ENCODE assay signal across 8 mouse cellular contexts in the genomic region with DNA sequence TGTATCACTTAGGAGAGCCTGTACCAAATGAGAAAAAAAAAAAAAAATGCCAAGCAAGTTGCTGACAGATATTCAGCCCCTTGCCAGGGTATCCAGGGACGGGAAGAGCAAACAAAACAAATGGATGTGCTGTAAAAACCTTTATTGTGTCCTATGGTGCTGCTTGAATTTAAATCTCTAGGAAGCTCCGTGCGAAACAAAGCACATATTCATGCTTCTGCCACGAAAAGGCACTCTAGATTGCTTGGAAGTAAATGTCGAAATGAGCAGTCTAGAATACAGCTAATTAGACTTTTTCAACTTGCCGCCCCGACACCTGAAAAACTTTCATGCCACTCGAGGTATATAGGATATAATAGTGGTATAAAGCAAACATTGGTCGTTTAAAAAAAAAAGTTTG. TPM values are rescaled to one million over a fixed set of nuclear protein-coding genes. Genes with fewer than 3 reads are reported as not detected.
DNase-seq lines count a peak whose midpoint lies in the region; ATAC-seq and TF ChIP-seq lines count a peak whose summit lies in the region.

No protein-coding gene starts in this region.

- intact Hi-C loops in left cerebral cortex, postnatal 36 days (cut with DNase I), result loop anchor here (2.0 to 5.0 kb wide), 3 partner anchors 28 to 168 kb away; partner anchors contain the start of genes Ppp4r1 and Txndc2
- intact Hi-C loops in left cerebral cortex, postnatal 4 days (cut with DNase I), result loop anchor here (10.0 kb wide), 1 partner anchor 160 kb away; the partner anchor contains the start of gene Rab31

- no peak for DNase-seq in layer of hippocampus, adult 2 months (ENCODE audit: low spot score in 2 of 2)
- no peak for DNase-seq in layer of hippocampus, adult 9-11 months
- peak; percentile 48 for DNase-seq in midbrain, postnatal 0 days (ENCODE audit: low spot score)
- DNase-seq in left cerebral cortex, postnatal 36 days (ENCODE audit: low spot score in 2 of 2), result no peak
- no peak for DNase-seq in adrenal gland, postnatal 25 days
- DNase-seq in left cerebral cortex, postnatal 4 days, result no peak

- no peak for ATAC-seq in embryonic facial prominence, embryonic 13.5 days (ENCODE audit: insufficient number of reproducible peaks, insufficient read depth, low FRiP score, low TSS enrichment, low read depth)
- no peak for ATAC-seq in hindbrain, embryonic 16.5 days
- no peak for ATAC-seq in midbrain, postnatal 0 days (ENCODE audit: low FRiP score)

- H3K9me3 ChIP-seq in embryonic facial prominence, embryonic 13.5 days, result no peaks in the 10 kb centered on the region
- no peaks in the 10 kb centered on the region for H3K9me3 ChIP-seq in hindbrain, embryonic 16.5 days (ENCODE audit: control insufficient read depth, low read length)
- H3K9me3 ChIP-seq in midbrain, postnatal 0 days (ENCODE audit: low read length), result no peaks in the 10 kb centered on the region

- H3K9ac ChIP-seq in embryonic facial prominence, embryonic 13.5 days, result peak overlapping the region; percentile 98
- peak overlapping the region; percentile 100 for H3K9ac ChIP-seq in hindbrain, embryonic 16.5 days (ENCODE audit: low read depth, low read length)
- H3K9ac ChIP-seq in midbrain, postnatal 0 days (replicated peaks; ENCODE audit: low read length, poor library complexity, severe bottlenecking), result peak overlapping the region; percentile 94

- no peaks in the 10 kb centered on the region for H3K27me3 ChIP-seq in embryonic facial prominence, embryonic 13.5 days
- H3K27me3 ChIP-seq in hindbrain, embryonic 16.5 days (replicated peaks; ENCODE audit: control insufficient read depth, insufficient read depth, low read length), result no peaks in the 10 kb centered on the region
- H3K27me3 ChIP-seq in midbrain, postnatal 0 days (ENCODE audit: insufficient read depth, low read length), result no peaks in the 10 kb centered on the region

- H3K4me1 ChIP-seq in embryonic facial prominence, embryonic 13.5 days, result peaks cover 25% of the 10 kb centered on the region
- H3K4me1 ChIP-seq in hindbrain, embryonic 16.5 days (ENCODE audit: control insufficient read depth, insufficient read depth, low read depth, low read length), result peaks cover 17% of the 10 kb centered on the region
- H3K4me1 ChIP-seq in midbrain, postnatal 0 days (ENCODE audit: insufficient read depth, low read length), result peaks cover 13% of the 10 kb centered on the region; the same call in 1 of the 2 replicates

- H3K4me2 ChIP-seq in embryonic facial prominence, embryonic 13.5 days, result peak overlapping the region; percentile 75
- peak overlapping the region; percentile 78 for H3K4me2 ChIP-seq in hindbrain, embryonic 16.5 days (ENCODE audit: low read length)
- peak overlapping the region; percentile 66 for H3K4me2 ChIP-seq in midbrain, postnatal 0 days (ENCODE audit: low read depth, low read length, poor library complexity, severe bottlenecking)

- H3K36me3 ChIP-seq in embryonic facial prominence, embryonic 13.5 days, result no peaks in the 10 kb centered on the region
- no peaks in the 10 kb centered on the region for H3K36me3 ChIP-seq in hindbrain, embryonic 16.5 days (ENCODE audit: control insufficient read depth, insufficient read depth, low read length)
- H3K36me3 ChIP-seq in midbrain, postnatal 0 days (ENCODE audit: insufficient read depth, low read length), result no peaks in the 10 kb centered on the region

- H3K4me3 ChIP-seq in layer of hippocampus, adult 2 months, result peak overlapping the region; percentile 85
- H3K4me3 ChIP-seq in embryonic facial prominence, embryonic 13.5 days, result peak overlapping the region; percentile 97
- H3K4me3 ChIP-seq in hindbrain, embryonic 16.5 days (ENCODE audit: low read length), result peak overlapping the region; percentile 90
- peak overlapping the region; percentile 76 for H3K4me3 ChIP-seq in midbrain, postnatal 0 days (ENCODE audit: low read depth, low read length)

- TF ChIP-seq CTCF in layer of hippocampus, adult 2 months (conservative IDR thresholded peaks at IDR 0.05), result no peak
- TF ChIP-seq CTCF in midbrain, postnatal 0 days (IDR thresholded peaks at IDR 0.05), result no peak

- WGBS in embryonic facial prominence, embryonic 13.5 days, result 1% methylated on average over 9 of the region's 9 CpGs
- WGBS in hindbrain, embryonic 16.5 days, result under 1% methylated on average over 9 of the region's 9 CpGs
- whole genome bisulfite sequencing in midbrain, postnatal 0 days, result under 1% methylated on average over 9 of the region's 9 CpGs

- H3K27ac ChIP-seq in layer of hippocampus, adult 2 months, result peak overlapping the region; percentile 100
- H3K27ac ChIP-seq in embryonic facial prominence, embryonic 13.5 days, result peak overlapping the region; percentile 99
- H3K27ac ChIP-seq in hindbrain, embryonic 16.5 days (ENCODE audit: low read depth, low read length), result peak overlapping the region; percentile 99
- peak overlapping the region; percentile 98 for H3K27ac ChIP-seq in midbrain, postnatal 0 days (ENCODE audit: low read depth, low read length)

RNA-seq across cellular contexts. Expression of gene Vapa, which starts 1.1 kb away (rescaled TPM):
- total RNA-seq in layer of hippocampus, adult 2 months (2021), result 100 to 1,000 TPM; 131 to 137 TPM
- 187 and 192 TPM in 2 replicates for polyA plus RNA-seq in embryonic facial prominence, embryonic 13.5 days (2015; fragmentation: Nextera tagmentation; extraction: Ambion mirVana)
- 250 and 257 TPM in 2 replicates for polyA plus RNA-seq in hindbrain, embryonic 16.5 days (2015; fragmentation: Nextera tagmentation; extraction: Ambion mirVana)
- total RNA-seq in midbrain, postnatal 0 days (2014; rRNA removed), result 124 and 137 TPM in 2 replicates
- 299 and 315 TPM in 2 replicates for polyA plus RNA-seq in midbrain, postnatal 0 days (2015; fragmentation: Nextera tagmentation; extraction: Ambion mirVana)
- total RNA-seq in left cerebral cortex, postnatal 36 days (2021), result 100 to 1,000 TPM; 157 to 164 TPM
- total RNA-seq in adrenal gland, postnatal 25 days (2021), result 162 and 209 TPM in 2 replicates
- 100 to 1,000 TPM; 167 to 168 TPM for total RNA-seq in left cerebral cortex, postnatal 4 days (2021)

RNA-seq across cellular contexts. Expression of gene Txndc2, which starts 27.5 kb away (rescaled TPM):
- total RNA-seq in layer of hippocampus, adult 2 months (2021), result not detected
- 0.29 TPM in 1 of 2 replicates, not detected in the other for polyA plus RNA-seq in embryonic facial prominence, embryonic 13.5 days (2015; fragmentation: Nextera tagmentation; extraction: Ambion mirVana)
- 0.11 TPM in 1 of 2 replicates, not detected in the other for polyA plus RNA-seq in hindbrain, embryonic 16.5 days (2015; fragmentation: Nextera tagmentation; extraction: Ambion mirVana)
- not detected in 2 replicates for total RNA-seq in midbrain, postnatal 0 days (2014; rRNA removed)
- polyA plus RNA-seq in midbrain, postnatal 0 days (2015; fragmentation: Nextera tagmentation; extraction: Ambion mirVana), result not detected in 2 replicates
- total RNA-seq in left cerebral cortex, postnatal 36 days (2021), result under 1 TPM in 1 of 2 experiments, not detected in 1; 0.30 TPM
- total RNA-seq in adrenal gland, postnatal 25 days (2021), result 39.6 and 47.1 TPM in 2 replicates
- total RNA-seq in left cerebral cortex, postnatal 4 days (2021), result under 1 TPM; 0.28 to 0.44 TPM

Comparison
In these comparisons a context has a peak if more than half of its experiments do, and no peak if none do; other contexts are left out.
1. RNA of gene Txndc2, which starts 27.5 kb away (total RNA-seq): 39.6 to 47.1 TPM in adrenal gland, postnatal 25 days; 0.28 to 0.44 TPM in left cerebral cortex, postnatal 4 days, 0.30 TPM in left cerebral cortex, postnatal 36 days, not detected in layer of hippocampus, adult 2 months and not detected in midbrain, postnatal 0 days; every median in the first group is over 10 times any median in the second.
2. Peak in every context shown above with its lines, with median percentiles within 50 percentile points of each other: H3K27ac ChIP-seq, H3K4me3 ChIP-seq, H3K4me2 ChIP-seq and H3K9ac ChIP-seq.